Mouse (Mus musculus) layer of hippocampus, postnatal 14 days (tissue): ENCODE data around the gene Tsfm. TPM values are rescaled to one million over a fixed set of nuclear protein-coding genes. Genes with fewer than 3 reads are reported as not detected.

Experiments
- DNase-seq, 2 experiments: peaks; one replicate each; pipeline ENCODE4 v3.0.0; 2021 to 2022; ENCODE audit warnings: low spot score in 2 of 2, mixed read lengths in 1 of 2
- total RNA-seq, 2 experiments: library from RNA; stranded (reverse); gene quantifications; 2 replicates each; pipeline ENCODE4 v1.2.3; 2021

Tsfm gene
- total RNA-seq, 2 experiments from 2014 or later, result 27.4 to 31.9 TPM

DNA sequence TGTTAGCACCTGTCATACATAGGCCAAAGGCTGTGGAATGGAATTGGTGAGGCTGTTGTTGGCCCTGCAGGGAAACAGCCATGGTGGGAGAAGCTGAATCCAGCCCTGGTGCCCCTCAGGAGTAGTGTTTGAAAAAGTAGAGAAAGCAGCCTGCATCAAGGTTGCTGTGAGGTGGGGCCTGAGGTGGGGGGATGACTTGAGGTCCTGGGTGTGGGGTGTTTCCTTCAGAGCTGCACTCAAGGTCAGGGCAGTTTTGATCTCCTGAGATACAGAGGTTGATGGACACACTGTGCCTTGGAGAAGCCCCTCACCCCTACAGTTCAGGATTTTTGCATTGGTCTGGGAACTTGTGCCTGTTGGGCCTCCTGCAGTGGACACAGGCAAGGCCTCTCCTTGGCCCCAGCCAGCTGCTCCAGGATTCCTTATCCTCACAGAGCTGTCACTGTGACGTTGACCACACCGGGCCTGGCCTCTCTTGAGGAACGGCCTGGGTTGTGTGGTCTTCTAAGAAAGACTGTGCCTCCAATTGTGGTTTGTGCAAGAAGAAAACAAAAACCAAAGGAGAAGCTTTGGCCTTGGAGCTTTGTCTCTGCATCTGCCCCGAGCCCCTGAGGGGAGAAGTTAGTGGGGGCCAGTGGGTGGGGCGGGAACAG, 42.0 kb downstream of the Tsfm start:
- no peak for DNase-seq

DNA sequence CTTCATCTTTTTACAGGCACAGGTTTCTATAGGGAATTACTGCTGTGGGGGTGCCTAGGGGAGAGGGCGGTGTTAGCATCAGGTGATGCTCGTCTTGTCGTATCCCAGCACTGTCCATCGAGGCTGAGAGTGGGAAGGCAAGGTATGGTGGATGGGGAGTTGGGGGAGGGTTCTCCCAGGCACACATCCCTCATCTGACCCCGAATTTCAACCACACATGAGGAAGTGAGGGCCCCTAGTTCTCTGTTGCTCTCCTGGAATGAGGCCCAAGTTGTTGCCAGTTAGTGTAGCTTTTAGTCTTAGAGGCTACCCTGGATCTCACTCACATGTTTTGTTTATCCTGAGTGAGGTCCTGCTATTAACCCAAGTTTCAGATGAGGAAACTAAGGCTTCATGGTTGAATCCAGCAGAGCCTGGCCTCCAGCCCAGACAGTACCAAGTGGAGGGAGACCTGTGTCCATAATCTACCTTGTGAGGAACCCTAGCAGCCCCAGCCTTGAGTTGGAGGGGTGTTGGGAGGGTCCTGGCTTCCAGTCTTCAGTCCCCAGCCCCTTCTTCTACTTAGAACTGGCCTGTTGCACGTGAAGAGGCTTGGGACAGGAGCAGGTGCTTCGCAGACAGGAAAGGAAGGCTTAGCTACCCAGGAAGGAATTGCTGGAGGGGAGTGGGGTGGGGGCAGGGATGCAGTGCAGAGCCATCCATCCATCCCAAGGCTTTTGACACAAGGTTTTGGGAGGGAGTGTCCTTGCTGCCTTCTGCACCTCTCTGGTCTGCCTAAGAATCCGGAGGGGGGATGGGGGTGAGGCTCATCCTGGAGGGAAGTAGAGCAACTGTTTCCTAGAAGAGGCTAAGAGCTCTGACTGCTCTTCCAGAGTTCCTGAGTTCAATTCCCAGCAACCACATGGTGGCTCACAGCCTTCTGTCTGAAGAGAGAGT, 43.2 kb downstream of the Tsfm start:
- DNase-seq, result no peak

DNA sequence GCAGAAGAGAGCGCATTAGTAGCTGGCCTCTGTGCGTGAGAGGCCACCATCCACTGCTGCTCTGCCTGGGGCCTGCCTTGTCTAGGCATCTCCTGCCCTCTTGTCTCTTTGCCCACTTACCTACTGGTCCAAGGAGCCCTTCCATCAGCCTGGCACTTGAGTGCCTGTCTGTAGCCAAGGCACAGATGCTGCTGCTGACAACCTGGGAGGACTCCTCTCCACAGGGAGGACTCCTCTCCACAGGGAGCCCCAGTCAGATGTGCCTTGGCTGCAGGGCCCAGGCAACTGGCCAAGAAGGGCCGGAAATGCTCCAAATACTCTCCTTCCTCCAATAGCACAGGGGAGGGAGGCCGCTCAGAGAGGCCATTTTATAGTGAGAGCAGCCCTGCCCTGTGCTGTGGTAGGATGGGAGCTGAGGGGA, 44.1 kb downstream of the Tsfm start:
- peak; percentile 71 to 76 for DNase-seq

DNA sequence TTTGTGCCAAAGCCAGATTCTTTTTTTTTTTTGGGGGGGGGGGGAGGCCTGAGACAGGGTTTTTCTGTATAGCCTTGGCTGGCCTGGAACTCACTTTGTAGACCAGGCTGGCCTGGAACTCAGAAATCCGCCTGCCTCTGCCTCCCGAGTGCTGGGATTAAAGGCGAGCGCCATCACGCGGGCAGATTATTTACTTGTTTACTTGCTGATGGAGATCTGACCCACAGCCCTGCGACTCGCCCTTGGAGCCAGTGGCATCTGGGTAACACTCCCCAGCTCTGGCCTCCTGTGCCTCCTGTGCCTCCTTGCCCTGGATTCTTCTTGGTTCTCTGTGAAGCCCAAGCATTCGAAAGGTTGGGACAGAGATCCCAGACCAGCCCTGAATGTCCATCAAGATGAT, 45.1 kb downstream of the Tsfm start:
- DNase-seq, result no peak

DNA sequence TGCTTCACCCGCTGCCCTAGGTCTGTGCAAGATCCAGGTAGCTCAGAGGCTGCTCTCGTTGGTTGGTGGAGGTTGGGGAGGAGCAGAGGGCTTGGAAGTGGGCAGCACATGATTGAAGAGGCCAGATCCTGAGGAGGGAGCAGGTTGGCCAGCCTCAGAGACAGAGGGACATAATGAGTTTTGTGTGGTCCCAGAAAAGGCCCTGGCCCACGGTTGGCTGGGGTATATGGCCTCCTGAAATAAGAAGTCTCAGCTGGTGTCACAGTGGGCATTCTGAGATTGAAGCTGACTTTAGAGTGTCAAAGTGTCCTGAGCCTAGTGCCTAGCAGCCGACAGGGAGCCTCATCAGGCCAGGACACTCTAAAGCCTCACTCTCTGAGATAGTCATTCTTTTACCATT, 45.5 kb downstream of the Tsfm start:
- DNase-seq, result no peak

DNA sequence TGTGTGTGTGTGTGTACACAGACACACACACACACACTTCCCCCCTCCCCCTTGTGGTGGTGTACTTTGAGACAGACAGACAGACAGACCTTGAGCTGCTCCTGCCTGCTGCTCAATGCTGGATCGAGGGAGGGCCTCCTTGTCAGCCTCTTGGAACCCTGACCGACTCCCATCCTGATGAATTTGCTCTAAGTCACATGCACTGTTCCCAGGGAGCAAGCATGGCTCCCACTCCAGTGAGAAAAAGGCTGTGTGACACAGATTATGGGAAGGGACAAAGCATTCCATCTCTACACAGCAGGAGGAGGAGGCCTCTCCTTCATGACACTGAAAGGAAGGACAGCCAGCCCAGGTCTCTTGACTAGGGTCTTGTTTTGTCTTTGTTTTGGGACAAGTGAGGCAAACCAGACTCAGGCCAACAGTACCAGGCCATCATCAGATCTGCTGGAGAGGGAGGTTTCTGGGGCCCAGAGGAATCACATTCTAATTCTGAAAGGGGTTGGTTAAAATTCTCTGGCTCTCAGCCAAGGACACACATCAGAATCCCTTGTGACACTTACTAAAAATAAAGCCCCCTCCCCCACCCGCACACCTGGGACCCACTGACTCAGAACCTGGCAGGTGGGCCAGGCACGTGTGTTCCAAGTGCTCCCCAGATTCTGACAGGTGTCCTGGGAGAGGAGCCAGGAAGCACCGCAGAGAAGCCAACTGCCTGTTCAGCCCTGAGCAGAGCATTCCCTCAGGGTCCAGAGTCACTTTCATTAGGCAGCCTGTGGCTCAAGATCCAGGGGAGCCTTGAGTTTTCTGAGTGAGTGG, 46.2 kb downstream of the Tsfm start:
- peak; percentile 40 to 61 for DNase-seq

DNA sequence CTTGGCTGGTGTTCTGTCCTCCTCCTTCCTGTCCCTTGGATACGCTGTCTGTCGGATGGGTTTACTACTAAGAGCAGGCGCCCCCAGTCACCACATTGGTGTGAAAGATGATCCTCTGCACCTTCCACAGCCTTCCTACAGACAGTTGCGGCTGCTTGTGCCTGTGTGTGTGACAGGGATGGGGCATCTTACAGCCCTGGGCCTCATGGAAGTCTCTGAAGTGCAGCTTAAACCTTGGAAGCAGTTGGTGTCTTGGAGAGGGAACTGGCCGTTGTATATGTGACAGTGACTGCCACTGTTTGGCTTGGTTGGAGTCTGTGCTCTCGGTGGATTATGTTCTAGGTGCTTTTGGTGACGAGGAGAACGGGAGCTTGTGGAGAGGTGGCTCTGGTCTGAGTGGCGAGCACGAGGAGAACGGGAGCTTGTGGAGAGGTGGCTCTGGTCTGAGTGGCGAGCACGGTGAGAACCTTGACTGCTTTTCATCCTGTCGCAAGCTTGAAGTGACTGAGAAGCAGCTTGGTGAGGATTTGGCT, 47.4 kb downstream of the Tsfm start:
- DNase-seq, result no peak

DNA sequence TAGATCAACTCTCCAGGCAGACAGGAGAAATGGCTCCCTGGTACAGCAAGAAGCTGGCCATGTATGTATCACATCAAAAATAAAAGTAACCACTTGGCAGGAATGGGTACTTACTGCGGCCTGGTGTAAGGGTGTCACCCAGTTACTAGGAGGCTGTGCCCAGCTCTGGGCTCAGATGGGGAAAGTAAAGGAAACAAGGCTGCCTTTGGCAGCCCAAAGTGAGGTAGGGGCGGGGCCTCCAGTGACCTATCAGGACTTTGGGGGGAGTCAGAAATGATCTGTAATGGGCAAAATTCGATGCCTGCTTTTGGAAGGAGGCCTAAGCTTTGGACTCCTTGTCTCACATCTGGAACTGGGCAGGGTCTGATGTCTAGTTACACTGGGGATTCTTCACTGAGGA, 48.9 kb downstream of the Tsfm start:
- no peak for DNase-seq

DNA sequence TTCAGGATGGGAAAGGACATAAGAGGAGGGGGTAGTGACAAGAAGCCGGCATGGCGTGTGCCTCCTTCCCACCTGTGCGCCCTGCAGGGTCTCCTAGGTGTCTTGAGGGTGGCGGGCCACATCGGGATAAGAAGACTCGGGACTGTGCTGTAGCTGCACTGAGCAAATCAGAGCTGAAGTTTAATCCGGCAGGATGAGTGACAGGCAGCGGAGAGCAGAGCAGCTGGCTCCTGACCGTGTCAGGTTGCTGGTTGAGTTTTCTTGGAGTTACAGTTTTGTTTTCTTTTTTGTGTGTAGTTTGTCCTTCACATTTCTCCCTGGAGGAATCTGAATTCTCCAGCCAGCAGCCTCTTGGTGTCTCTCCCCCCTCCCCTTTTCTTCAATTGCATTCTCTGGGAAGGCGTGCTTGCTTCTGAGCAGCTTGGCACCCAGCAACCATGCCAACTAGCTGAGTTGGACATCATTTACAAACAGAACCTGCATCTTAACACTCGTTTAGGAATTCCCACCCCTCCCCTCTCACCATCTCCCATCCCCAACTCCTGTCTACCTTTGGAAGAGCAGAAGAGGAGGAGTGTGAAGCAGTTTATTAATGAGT, 49.6 kb downstream of the Tsfm start:
- DNase-seq, result no peak

DNA sequence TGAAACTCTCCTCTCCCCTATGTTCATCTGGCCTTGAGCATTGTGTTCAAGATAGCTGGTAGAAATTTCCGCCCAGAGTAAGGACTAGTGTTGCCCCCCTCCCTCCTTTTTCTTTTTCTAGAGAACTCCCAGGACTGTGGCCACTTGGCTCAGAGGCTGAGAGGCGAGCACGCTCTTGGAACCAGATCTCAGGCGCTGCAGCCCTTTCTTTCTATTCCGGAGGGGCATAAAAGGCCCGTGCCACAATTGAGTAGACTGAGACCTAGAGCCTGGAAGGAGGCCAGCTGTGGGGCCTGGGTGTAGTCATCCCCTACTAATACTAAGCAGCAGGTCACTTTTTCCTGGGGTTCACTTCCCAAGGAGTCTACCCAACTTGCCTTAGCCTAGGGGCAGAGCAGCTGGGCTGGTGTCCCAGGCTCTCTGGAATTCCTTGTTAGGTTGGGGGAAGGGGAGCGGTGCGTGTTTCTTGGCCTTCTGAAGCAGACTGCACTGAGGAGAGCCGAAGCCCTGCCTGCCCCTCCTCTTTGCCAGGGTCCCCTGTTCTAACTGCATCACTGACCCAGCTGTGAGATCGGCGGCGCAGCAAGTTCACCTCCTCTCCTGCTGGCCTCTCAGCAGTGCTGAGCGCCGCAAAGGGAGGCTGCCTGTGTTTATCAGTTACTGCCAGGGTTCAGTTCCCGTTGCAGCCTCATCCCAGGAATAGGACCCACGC, 50.3 kb downstream of the Tsfm start:
- DNase-seq, result peak; percentile 68 to 80

DNA sequence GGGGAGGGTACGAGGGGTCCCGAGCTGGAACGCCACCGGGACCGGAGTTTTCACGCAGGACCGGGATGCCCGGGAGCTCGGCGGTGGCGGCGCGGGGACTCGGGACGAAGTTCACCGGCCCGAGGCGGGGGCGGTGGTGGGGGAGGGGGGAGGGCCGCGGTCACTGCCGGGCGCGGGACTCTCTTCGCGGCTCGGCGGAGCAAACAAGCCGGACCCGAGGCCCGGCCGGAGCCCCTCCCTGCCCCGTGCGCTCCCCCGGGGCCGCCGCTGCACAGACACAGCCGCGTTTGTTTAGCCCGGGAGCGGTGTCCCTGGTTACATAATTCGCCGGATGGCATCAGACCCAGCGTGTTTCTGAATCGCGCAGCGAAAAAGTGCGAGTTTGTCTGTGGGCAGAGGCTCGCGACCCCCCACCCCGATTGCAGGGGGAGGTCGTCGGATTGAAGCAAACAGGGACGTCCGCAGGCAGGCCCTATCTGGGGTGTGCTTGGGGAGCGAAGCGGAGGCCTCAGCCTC, 50.9 kb downstream of the Tsfm start:
- DNase-seq, result peak; percentile 50 to 59

DNA sequence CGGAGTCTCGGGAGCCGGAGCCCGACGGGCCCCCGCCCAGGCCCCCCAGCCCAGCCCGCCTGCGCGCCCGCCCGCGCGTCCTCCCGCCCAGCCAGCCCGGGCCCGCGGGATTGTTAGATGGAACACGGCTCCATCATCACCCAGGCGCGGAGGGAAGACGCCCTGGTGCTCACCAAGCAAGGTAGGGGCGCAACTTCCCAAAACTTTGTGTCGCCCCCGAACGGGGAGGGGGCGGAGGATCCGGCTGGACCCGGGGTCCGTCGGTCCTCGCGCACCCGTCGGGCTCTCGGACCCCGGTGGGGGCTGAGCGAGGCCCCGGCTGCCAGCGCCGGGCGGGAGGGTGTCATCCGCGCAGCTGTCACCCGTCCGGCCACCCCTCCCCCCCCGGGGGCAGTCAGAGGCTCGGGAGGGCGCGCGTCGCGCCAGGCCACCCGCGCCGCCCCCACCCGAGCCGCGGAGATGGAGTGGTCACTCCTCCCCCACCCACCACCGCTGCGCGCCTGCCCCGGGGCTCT, 51.5 kb downstream of the Tsfm start:
- DNase-seq, result no peak

DNA sequence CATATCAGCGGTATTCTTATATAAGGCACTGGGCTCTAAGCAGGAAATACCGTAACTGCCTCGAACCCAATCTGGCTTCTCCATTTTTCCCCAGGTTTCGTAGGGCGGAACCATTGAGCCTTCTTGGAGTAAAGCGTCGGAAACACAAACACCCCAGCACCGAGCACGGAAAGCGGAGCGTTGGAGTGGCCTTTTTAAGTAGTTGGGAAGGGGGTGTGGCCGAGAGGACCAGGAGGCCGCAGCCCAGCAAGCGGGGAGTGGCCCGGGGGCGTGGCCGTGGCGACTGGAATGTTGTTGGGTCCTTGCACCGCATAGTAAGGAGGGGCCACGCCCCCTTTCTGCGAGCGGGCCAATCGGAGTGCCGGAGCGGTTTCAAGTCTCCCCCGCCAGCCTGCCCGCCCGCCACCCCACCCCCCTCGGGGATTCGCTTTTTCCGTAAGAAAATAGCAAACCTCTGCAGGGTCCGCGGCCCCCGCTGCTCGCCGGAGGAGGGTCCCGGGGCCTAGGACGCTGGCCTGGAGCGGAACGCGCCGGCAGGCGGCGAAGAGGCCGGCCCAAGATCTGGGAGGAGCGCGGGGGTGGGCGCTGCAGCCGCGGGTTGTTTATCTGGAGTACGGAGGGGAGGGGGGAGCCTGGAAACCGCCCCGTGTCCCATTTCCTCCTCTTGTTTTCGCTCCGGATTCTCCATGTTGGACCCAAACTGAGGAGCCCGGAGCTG, 52.2 kb downstream of the Tsfm start, which contains the start of gene Ctdsp2:
Ctdsp2 (plus strand) TSS at position 441 of the 718 bp plus-strand sequence.
- DNase-seq, result peak; percentile 98 to 100

DNA sequence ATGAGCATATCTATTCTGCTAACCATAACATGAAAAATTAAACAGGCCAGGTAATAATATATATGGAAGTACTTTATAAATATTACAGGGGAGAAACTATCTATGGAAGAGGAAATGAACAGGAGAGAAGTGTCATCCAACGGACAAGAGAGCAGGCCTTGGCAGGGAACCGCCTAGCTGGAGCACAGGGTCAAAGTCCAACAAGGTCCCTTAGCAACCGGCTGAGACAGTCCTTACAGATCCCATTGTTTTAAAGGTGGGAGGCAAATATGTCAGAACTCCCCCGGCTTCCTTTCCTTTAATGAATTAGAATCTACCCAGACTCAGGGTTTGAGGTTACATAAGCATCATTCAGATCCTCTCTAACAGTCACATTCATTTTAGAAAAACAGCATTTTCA, 53.6 kb downstream of the Tsfm start:
- DNase-seq, result no peak

DNA sequence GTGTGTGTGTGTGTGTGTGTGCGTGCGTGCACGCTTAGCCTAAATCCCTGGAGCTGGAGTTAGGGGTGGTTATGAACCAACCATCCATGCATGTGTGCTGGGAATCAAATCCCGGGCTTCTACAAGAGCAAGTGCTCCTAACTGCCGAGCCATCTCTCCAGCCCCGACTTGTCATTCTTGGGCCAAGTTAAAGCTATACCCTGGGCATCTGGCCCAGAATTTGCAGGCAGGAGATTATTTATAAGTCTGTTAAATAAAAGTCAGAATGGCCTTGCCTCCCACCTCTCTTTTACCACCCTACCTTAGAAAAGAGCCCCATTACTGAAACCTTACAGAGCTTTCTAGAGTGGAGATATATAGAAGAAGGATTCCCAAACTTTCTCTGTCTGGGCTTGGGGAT, 54.9 kb downstream of the Tsfm start:
- no peak for DNase-seq

DNA sequence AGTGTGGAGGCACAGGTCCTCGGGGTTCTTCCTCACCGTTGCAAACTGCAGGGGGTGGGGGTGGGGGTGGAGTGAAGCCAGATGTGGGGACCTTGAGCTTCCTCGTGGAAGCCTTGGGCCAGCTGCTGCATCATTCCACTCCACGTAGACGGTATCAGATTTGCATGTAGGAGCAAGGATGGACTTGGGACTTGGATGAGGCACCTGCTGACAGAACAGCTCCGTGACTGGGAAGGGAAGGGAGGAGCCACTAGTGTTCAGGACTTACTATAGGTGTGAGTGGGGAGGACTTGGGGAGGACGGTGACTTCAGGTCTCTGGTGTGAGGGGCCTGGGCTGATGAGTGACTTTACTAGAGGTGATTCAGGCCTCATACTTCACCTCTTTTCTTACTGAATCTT, 57.7 kb downstream of the Tsfm start:
- DNase-seq, result no peak

DNA sequence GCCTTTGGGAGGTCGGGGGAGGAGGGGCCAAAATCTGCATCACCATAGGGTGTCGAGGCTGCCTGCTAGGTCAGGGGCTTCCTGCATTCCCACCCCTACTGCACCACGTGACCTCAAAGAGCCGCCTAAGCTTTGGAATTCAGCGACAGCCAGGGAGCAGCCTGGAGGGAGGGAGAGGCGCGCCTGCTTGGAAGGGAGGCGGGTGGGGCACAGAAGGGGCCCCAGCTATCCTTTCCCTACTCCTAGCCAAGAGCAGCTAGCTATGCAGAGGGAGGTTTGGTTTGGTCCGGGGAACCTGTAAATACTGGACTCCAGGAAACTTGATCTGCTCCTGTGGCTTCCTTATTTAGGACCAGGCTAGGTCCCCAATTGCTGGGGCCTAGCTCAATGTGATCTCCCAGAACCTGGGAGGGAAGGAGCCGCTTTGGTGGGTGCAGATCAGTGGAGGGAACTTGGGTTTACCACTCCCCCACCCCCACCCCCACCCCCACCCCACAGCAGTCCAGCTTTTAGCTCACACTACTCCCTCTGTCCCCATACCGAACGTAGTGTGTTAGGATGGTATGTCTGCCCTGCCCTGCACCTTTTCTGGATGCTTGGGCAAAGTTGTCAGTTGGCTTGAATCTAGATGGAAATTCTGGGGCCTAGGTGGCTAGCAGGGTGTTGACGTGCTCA, 58.5 kb downstream of the Tsfm start:
- DNase-seq, result no peak

DNA sequence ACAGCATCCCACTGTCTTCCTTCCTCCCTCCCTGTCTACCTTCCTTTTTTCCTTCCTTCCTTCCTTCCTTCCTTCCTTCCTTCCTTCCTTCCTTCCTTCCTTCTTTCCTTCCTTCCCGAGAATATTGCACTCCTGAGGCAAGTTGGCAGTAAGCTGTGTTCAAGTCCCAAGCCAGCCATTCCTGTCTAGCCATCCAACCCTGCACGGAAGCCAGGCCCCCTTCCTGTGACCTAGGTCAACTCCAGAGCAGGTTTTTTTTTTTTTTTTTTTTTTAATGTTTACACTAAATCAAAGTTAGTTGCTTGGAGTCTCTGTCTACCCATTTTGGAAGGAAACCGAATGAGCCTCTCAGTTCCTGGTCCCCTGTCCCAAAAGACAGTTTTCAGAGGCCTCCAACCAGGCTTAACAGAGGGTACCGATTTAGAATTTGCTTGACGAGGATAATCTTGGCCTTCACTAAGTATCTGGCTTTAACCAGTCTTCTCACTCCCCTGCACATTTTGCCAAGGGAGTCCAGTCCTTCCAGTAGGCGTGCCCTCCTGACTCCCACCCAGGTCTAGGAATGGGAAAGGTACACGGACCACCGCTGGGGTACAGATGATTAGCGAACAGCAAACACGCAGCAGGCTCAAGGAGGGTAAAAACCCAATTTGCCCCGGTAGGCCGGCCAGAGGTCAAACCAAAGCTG, 59.1 kb downstream of the Tsfm start:
- no peak for DNase-seq
